Mouse (Mus musculus) G1E (cell line): Measurements from ENCODE around the gene Unc13d. TPM values are rescaled to one million over a fixed set of nuclear protein-coding genes. Genes with fewer than 3 reads are reported as not detected.
A peak's percentile ranks its signal among the peaks of the same experiment; 100 is the strongest.

ENCODE experiments used
- ATAC-seq: 2 replicates; pipeline ENCODE4 v1.8.0; 2016; ENCODE audit warnings: mild to moderate bottlenecking; ENCODE audit not compliant: insufficient number of reproducible peaks, poor library complexity, low FRiP score, severe bottlenecking; ENCODE audit errors: extremely low read depth
- DNase-seq: peaks from one replicate; pipeline ENCODE4 v3.0.0; 2012; ENCODE audit warnings: low spot score
- H3K27me3 ChIP-seq: 2 replicates; pipeline ENCODE4 v1.6.1; 2012; ENCODE audit warnings: mild to moderate bottlenecking, low read length, inconsistent platforms; ENCODE audit not compliant: insufficient read depth
- H3K36me3 ChIP-seq: replicated peaks from 2 replicates; pipeline ENCODE3; 2012; ENCODE audit warnings: mild to moderate bottlenecking, inconsistent platforms
- H3K4me1 ChIP-seq: 2 replicates; pipeline ENCODE4 v1.6.1; 2012; ENCODE audit warnings: low read depth, low read length, inconsistent platforms, mixed read lengths; ENCODE audit not compliant: insufficient read depth
- H3K4me3 ChIP-seq: 2 replicates; pipeline ENCODE4 v1.5.1; 2012; ENCODE audit warnings: low read depth, mild to moderate bottlenecking, inconsistent platforms, low read length, moderate library complexity, mixed read lengths
- H3K9me3 ChIP-seq: replicated peaks from 2 replicates; pipeline ENCODE4 v1.6.1; 2012; ENCODE audit warnings: inconsistent platforms
- CTCF ChIP-seq: IDR thresholded peaks from 2 replicates; pipeline ENCODE4 v1.5.1; 2012; ENCODE audit warnings: low read depth, low read length, inconsistent platforms, mixed read lengths
- GATA1 ChIP-seq: IDR thresholded peaks from 2 replicates; pipeline ENCODE4 v1.6.1; 2012; ENCODE audit warnings: borderline replicate concordance, low read length, inconsistent platforms, mixed read lengths
- GATA2 ChIP-seq: IDR thresholded peaks from 2 replicates; pipeline ENCODE4 v1.6.1; 2012; ENCODE audit warnings: low read depth, low read length, inconsistent platforms, borderline replicate concordance
- POLR2AphosphoS5 ChIP-seq: IDR thresholded peaks from 2 replicates; pipeline ENCODE4 v1.6.1; 2012; ENCODE audit warnings: low read depth, low read length, inconsistent platforms; ENCODE audit not compliant: insufficient replicate concordance
- TAL1 ChIP-seq: conservative IDR thresholded peaks from 2 replicates; pipeline ENCODE4 v1.6.1; 2012; ENCODE audit warnings: low read depth, low read length, inconsistent platforms, mixed read lengths
- polyA plus RNA-seq: library from polyadenylated mRNA; stranded (reverse); fragments of >175 nt; gene quantifications from 2 replicates; pipeline ENCODE4 v1.2.3, GENCODE M21; 2012
- total RNA-seq, 2 experiments: library from RNA; stranded (forward) in 1 of 2; stranded (reverse) in 1 of 2; fragments of 200-1000 nt in 1 of 2; fragments of >200 nt in 1 of 2; fragmentation: Nextera tagmentation in 1 of 2; gene quantifications; 2 replicates each; pipeline ENCODE4 v1.2.3; 2014 to 2017

Gene Unc13d
- total and polyA plus RNA-seq, 3 experiments = 26.1 to 126 (median 63.5) TPM

GRCm38 (mm10) chr11:116058022-116058614 is 19.6 kb downstream of the Unc13d start:
- Histone ChIP-seq H3K9me3 (no peaks in the 10 kb centered on the region), H3K4me1 (peaks cover 55% of the 10 kb centered on the region), H3K4me3 (no peak overlapping the region), H3K36me3 (peaks cover 100% of the 10 kb centered on the region), H3K27me3 (no peaks in the 10 kb centered on the region; the same call in 1 of the 2 replicates)
- ATAC-seq = no peak
- TF ChIP-seq CTCF (no peak), GATA1 (no peak), GATA2 (no peak), TAL1 (no peak), POLR2AphosphoS5 (no peak; the same call in 1 of the 2 replicates)
- no peak for DNase-seq

- ATAC-seq (peak; percentile 45), DNase-seq (peak; percentile 61)
- TF ChIP-seq CTCF (no peak), POLR2AphosphoS5 (no peak), TAL1 (no peak), GATA1 (no peak), GATA2 (no peak)
- no peak overlapping the region for H3K4me3 ChIP-seq
- no peaks in the 10 kb centered on the region for H3K9me3 ChIP-seq
- peaks cover 58% of the 10 kb centered on the region for H3K4me1 ChIP-seq
- no peaks in the 10 kb centered on the region; the same call in 1 of the 2 replicates for H3K27me3 ChIP-seq
- H3K36me3 ChIP-seq = peaks cover 100% of the 10 kb centered on the region
These were observed 20.4 kb downstream of the Unc13d start for GRCm38 (mm10) chr11:116057237-116057881.

GRCm38 (mm10) chr11:116055873-116056272 is 21.9 kb downstream of the Unc13d start:
- TF ChIP-seq CTCF (no peak), TAL1 (no peak), POLR2AphosphoS5 (no peak), GATA1 (no peak), GATA2 (no peak)
- H3K9me3 ChIP-seq = no peaks in the 10 kb centered on the region
- peaks cover 99% of the 10 kb centered on the region for H3K36me3 ChIP-seq
- peaks cover 48% of the 10 kb centered on the region for H3K4me1 ChIP-seq
- H3K27me3 ChIP-seq = no peaks in the 10 kb centered on the region; the same call in 1 of the 2 replicates
- ATAC-seq (no peak), DNase-seq (no peak)
- H3K4me3 ChIP-seq = no peak overlapping the region

DNA sequence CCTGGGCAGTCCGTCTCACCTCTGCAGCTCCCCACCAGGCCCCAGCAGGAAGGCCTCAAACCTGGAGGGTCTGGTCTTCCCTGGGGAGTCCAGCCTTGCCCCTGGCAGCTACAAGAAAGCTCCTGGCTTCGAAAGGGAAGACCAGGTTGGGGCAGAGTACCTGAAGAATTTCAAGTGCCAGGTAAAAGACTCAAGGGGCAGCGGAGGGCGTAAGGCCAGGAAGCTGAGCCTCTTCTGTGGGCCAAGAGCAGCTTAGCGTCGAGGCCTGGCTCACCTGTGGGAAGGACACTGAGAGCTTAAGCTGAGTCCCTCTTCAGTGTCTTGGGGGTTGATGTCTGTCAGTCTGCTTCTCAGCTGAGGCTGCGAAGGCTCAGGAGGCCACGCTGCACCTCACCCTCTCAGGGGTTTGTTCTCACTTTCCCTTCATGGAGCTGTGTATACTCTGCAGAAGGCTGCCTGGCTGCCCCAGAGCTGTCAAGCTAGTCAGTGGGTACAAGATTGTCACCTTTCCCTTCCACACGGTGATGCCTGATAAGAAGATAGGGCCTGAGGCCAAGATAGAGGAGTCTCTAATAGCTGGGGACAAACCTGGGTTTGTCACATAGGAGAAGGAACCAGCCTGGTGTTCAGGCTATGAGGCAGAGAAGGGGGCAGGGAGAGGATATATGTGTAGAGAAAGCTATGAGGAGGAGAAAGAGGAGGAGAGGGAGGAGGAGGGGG is 24.1 kb downstream of the Unc13d start:
- Histone ChIP-seq H3K27me3 (no peaks in the 10 kb centered on the region; the same call in 1 of the 2 replicates), H3K36me3 (peaks cover 99% of the 10 kb centered on the region), H3K4me1 (peaks cover 40% of the 10 kb centered on the region), H3K9me3 (peaks cover 4% of the 10 kb centered on the region; the same call in 1 of the 2 replicates), H3K4me3 (no peak overlapping the region)
- no peak for TF ChIP-seq GATA2
- no peak for TF ChIP-seq POLR2AphosphoS5
- TF ChIP-seq CTCF = no peak
- TF ChIP-seq GATA1 = no peak
- no peak for TF ChIP-seq TAL1
- no peak for ATAC-seq
- no peak for DNase-seq

DNA sequence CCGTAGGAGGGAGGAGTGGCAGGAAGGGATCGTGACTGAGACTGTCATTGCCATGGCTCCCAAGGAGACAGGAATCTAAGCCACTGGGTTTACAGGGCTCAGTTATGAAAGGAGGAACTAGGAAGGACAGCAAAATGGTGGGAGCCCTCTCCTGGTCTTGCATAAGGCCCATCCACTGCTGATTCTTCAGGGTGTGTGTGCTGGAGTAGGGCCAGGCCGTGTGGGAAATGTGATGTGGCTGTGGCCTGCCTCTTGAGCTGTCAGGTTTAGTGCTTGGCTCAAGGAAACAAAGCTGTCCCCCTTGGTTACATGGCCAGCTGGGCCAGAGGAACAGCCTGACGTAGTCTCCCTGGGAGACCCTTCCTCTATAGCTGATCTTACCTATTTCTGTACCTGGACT is 27.6 kb downstream of the Unc13d start:
- peaks cover 4% of the 10 kb centered on the region; the same call in 1 of the 2 replicates for H3K9me3 ChIP-seq
- H3K27me3 ChIP-seq = no peaks in the 10 kb centered on the region
- H3K4me3 ChIP-seq = no peak overlapping the region
- TF ChIP-seq POLR2AphosphoS5 (no peak), GATA2 (no peak), GATA1 (no peak), CTCF (no peak), TAL1 (no peak)
- peaks cover 98% of the 10 kb centered on the region for H3K36me3 ChIP-seq
- ATAC-seq (no peak), DNase-seq (no peak)
- H3K4me1 ChIP-seq = peaks cover 15% of the 10 kb centered on the region

DNA sequence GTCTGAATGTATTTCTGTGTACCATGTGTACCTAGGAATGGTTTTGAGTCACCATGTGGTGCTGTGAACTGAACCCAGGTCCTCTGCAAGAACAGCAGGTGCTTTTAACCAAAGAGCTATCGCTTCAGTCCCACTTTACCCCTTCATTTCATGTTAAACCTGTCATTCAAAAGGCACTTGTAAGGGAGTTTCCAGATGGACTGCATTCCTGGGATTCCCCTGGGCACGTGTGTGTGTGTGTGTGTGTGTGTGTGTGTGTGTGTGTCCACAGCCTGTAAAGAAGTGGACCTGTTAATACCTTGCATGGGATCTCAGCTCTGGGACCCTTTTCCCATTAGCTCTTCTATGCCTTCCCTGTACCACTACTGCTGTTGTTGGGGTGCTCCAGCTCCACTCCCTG is 28.2 kb downstream of the Unc13d start:
- Histone ChIP-seq H3K36me3 (peaks cover 98% of the 10 kb centered on the region), H3K27me3 (no peaks in the 10 kb centered on the region), H3K4me3 (no peak overlapping the region), H3K9me3 (peaks cover 4% of the 10 kb centered on the region; the same call in 1 of the 2 replicates), H3K4me1 (peaks cover 15% of the 10 kb centered on the region)
- ATAC-seq (no peak), DNase-seq (no peak)
- no peak for TF ChIP-seq GATA2
- TF ChIP-seq CTCF = no peak
- TF ChIP-seq TAL1 = no peak
- TF ChIP-seq POLR2AphosphoS5 = no peak
- no peak for TF ChIP-seq GATA1
